Mouse (Mus musculus) stomach, postnatal 0 days (tissue): ENCODE measurements around the gene Klk1b8.
"Not testable (repeated sequence)": the region's sequence is repeated elsewhere in the genome, so short reads cannot be mapped to it uniquely, and the experiment has no call there.

Source experiments
- CTCF ChIP-seq: IDR thresholded peaks from 2 replicates; pipeline ENCODE4 v1.5.1; 2016; ENCODE audit warnings: antibody characterized with exemption, low read depth, mild to moderate bottlenecking, moderate library complexity
- EP300 ChIP-seq: optimal IDR thresholded peaks from 2 replicates; pipeline ENCODE3; 2016; ENCODE audit warnings: antibody characterized with exemption

DNA sequence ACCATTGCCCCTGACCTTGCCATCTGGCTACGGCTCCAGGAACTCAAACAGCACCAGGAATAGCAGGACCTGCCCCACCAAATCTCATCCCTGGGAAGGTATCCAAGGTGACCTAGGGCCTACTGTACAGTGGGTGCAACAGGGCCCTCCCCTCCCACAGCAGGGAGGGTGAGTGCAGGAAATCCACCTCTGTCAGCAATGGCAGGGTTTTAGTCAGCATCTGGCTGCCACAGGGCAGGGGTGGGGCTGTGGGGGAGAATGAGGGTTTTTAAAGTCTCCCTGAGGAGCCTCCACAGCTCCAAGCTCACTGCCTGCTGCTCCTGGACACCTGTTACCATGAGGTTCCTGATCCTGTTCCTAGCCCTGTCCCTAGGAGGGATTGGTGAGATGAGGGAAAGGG lies 25.3 kb downstream of the Klk1b8 start, which contains the start of gene Klk1b9:
- not testable (repeated sequence) for TF ChIP-seq CTCF, EP300
